Mouse (Mus musculus): ENCODE measurements at regions not wholly inside any gene's neighbourhood (a gene's known extent, or its start where the extent isn't known, plus 50 kb on each side); places are given as distances from the start of the nearest gene placed in this dataset.

DNA sequence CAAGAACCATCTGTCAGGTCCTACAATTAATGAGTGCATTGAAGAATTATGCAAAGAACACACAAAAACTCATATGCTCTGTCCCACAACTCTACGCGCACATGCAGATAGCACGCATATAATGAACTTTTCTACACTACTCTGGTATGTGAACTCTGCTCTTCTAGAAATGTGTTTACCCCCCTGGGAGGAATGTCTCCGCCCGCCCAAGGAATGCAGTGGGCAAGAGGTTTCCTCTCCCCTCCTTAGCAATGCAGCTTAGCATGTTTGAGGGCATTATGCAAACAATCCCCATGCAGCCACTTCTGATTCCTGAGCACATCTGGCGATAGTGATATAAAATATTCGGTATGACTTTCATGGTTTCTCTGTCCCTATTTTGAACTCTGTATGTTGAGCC, 59.0 kb upstream of the Tgfbr2 start:
- DNase-seq (ENCODE audit: low spot score in 2 of 2), result no peak

DNA sequence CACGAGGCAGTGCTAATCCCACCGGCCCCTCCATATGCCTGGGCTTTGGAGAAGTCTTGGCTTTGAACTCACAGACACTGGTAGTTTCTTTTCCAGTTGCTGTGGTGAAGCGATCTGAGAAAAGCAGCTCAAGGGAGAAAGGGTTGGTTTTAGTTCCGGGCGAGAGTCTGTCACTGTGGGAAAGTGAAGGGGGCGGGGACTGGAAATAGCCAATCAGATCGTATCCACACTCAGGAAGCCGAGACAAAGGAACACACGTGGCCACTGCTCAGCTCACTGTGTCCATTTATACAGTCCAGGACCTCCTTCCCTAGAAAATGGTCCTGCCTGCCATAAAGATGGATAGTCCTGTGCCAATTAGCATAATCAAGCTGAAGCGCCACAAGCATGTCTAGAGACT, 57.2 kb upstream of the Tgfbr2 start:
- DNase-seq (ENCODE audit: low spot score in 2 of 2), result no peak

DNA sequence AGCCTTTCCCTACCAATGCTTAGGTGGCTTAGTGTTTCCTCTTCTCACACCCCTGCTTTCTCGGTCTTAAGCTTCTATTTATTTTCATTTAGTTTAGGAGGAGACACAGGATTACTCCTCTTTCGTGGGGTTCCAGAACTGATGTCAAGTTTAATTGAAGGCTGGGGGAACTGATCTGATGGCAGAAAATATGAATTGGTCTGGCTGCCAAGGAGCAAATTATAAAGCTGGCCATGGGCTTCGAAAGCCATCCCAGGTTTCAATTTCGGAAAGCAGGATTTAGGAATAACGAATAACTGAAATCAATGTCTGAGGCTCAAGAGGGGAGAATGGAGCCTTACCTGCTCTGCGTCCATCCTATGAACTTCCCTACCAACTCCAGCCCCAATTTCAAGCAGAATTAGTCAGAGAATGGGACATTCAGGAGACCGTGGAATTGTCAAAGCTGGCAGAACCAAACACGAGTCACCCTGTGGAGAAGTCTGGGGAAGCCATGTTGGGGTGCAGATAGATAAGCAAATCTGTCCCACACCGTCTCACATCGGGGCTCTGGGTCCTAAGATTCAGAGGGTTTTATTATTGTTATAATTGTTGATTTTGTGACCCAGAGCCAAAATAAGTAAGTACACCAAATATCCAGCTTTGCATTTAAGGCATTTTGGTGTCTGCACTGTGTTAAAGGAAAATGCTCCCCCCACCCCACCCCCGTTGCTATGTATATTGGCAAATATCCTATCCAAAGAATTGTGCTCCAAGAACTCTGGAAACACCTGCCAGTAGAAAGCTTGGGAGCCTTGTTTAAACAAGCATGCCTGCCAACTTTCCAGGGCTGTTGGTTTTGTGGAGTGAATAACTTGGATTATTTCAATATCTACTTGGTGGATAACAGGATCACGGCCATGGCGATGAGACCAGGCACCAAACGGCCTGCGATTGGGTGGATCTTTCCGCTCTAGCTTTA, 56.5 kb upstream of the Tgfbr2 start:
- peak in 1 of 2 experiments; percentile 26 for DNase-seq (ENCODE audit: low spot score in 2 of 2)

DNA sequence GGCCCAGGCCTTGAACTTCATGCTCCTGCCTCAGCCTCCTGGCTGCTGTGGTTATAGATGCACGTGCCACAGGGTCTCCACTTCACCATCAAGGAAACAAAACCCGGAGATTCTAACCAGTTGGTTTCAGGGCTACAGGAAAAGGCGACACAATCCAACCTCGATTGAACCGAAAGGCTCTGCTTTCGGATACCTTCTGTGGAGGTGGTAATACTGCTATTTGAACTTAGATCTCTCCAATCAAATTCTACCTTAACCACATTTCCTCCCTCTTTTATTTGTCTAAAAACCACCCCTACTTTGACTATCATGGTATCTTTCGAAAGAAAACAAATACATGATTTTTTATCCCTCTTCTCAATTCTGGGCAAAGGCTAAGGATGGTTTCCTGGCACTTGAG, 55.2 kb upstream of the Tgfbr2 start:
- no peak for DNase-seq (ENCODE audit: low spot score in 2 of 2)

DNA sequence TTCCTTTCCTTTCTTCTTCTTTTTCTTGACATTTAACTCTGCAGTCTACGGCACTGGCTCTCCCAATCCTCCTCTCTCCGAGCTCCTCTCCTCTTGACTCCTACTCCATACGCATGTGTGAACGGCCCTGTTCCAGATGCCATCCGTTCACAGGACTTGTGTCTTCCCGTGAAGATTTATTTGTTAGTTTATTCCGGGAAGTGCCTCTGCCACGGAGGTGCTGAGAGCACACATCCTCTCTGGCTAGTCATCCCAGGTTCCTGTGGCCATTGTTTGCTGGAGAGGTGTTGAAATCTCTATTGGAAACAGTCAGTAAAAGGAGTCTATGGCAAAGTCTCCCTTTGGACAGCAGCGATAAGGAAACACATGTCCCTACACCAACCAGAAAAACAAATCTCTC, 53.3 kb upstream of the Tgfbr2 start:
- DNase-seq (ENCODE audit: low spot score in 2 of 2), result no peak

DNA sequence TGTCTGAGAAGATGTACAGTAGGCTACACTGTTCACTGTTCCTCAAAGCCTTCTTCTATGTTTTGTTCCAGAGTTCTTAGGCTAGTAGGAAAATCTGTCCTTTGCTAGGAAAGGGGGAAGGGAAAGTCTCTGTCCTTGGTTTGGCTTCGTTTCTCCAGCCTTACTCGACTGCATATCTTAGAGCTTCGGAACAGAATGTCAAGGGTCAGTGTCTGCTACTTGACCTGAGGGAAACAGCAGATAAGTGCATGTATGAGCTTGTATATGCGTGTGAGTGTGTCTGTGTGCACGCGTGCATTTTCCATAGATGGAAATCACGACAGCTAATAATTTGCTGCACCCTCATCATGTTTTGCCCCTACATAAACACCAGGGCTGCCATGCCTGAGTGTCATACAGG, 52.6 kb upstream of the Tgfbr2 start:
- DNase-seq (ENCODE audit: low spot score in 2 of 2), result no peak
